Mouse (Mus musculus): ENCODE results near the gene Hdac8.

Gene Hdac8

GRCm38 (mm10) chrX:102504644-102505481 lies at the start of gene Hdac8:
Gene Hdac8 (minus strand): TSS chrX:102505359.
- peak; percentile 7 to 30 for DNase-seq (ENCODE audit: low spot score in 2 of 2)

- no peak for DNase-seq (ENCODE audit: low spot score in 2 of 2)
These were observed 4.0 kb upstream of the Hdac8 start for GRCm38 (mm10) chrX:102509205-102509604.

DNA sequence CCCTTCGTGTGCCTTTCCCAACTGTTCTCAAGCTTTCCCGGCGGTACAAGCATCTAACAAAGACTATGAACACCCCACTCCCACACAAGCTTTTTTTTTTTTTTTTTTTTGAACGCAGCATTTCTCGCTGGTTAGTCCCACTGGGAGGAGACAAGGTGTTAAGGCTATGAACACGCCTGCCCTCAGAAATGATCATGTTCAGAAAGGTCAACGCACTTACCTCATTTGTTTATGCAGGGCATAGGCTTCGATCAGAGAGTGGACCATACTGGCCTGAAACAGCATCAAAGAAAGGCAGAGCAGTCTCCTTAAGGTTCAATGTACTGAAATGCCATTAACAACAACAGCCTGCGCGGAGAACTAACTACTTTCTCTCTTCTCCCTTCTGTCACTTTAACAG lies 980 bp downstream of the Hdac8 start:
- DNase-seq (ENCODE audit: low spot score in 2 of 2): no peak

DNA sequence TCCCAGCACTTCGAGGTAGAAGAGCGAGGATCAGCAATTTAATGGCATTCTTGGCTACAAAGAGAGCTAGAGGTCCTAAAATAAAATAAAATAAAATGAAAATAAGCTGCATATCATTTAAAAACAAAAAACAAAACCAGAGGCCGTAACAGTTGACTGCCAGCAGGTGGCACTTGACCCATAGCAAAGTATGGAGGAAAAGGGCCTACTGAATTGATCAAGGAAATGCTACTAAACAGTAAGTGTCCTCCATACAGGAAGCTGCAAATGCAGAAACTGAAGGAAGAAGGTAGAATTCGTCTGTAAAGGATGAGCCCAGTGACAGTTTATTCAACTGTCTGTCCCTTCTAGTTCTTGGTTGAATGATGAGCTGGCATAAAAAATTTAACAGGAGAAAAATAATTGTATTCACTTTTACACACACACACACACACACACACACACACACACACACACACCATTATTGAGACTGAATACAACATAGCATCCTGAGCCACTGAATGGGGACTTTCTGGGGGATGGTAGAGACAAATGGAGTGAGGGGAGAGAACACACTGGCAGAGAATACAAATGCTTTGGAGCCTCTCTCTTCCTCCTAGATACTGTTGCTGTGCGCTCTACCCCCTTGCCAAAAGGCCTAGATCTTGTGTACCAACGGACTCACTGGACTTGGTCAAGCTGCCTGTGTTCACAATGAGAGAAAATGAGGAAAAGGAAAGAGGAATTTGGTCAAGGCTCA lies 11.0 kb downstream of the Hdac8 start:
- no peak for DNase-seq (ENCODE audit: low spot score in 2 of 2)

GRCm38 (mm10) chrX:102485575-102485974 lies 19.6 kb downstream of the Hdac8 start:
- no peak for DNase-seq (ENCODE audit: low spot score in 2 of 2)

DNA sequence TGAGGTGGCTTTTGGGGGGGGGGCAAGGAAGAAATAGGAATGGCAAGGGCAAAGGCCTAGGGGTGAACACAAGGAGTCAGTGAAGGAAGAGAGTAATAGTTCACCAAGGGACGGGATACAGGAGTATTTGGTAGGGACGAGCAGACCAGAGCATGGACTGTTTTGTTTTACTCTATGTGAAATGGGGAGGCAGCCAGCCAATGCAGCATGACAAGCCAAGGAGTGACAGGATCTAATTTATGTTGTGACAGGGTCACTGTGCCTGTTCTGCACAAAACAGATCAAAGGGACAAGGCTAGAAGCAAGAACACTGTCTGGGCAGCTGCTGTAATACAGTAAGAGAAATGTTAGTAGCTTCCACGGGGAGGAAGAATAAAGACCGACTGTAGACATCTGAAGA lies 25.5 kb downstream of the Hdac8 start:
- DNase-seq (ENCODE audit: low spot score in 2 of 2): no peak

DNA sequence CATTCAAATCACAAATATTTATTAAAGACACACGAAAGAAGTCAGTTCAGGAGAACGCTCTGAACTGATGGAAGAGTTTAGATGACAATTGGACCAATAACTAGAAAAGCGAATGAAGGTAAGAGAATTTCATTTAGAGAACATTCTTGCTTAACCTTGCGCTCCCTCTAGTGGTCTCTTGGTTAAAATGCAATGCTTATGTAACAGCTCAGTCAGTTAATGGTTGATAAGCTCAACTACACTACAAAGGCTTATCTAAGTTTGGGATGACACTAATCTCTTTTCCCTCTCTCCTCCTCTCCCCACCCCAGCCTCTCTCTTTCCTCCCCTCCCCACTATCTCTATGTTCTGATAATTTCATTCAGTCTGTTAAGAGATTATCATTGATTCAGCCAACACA lies 26.2 kb downstream of the Hdac8 start:
- no peak for DNase-seq (ENCODE audit: low spot score in 2 of 2)

DNA sequence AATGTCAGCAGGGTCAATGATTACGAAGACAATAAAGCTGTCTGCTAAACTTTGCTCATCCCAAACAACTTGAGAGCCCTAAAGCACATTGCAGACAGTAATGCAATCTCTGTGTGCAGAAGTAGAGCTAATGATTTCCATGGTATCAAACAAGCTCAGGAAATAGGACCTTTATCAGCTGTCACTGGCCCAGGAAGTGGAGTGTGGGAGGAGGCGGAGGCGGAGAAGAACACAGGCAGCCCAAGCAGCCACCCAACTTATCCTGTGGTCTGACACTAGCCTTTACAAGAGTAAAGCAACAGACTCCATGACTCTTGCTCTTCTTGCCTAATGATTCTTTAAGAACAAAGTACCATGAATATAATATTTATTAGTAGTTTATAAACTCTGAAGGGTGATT lies 26.7 kb downstream of the Hdac8 start:
- no peak for DNase-seq (ENCODE audit: low spot score in 2 of 2)

DNA sequence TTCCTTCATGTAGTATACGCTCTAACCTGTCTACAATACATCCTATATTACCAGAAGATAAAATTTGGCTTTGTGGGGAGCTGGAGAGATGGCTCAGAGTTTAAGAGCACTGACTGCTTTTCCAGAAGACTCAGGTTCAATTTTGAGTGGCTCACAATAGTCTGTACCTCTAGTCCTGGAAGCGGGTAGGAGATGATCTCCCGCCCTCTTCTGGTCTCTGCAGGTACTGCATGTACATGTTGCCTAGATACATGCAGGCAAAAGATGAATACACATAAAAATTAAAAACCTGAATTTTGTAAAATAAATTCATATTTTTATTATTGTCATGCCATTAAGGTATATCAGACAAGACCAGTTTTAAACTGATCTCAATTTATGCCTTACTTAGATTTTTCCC lies 28.4 kb downstream of the Hdac8 start:
- DNase-seq (ENCODE audit: low spot score in 2 of 2): peak; percentile 18 to 44

- DNase-seq (ENCODE audit: low spot score in 2 of 2): no peak
These were observed 29.6 kb downstream of the Hdac8 start for GRCm38 (mm10) chrX:102475555-102475954.

- DNase-seq (ENCODE audit: low spot score in 2 of 2): no peak
These were observed 86.6 kb downstream of the Hdac8 start for GRCm38 (mm10) chrX:102418343-102419127.

GRCm38 (mm10) chrX:102416972-102417371 lies 88.2 kb downstream of the Hdac8 start:
- DNase-seq (ENCODE audit: low spot score in 2 of 2): no peak

DNA sequence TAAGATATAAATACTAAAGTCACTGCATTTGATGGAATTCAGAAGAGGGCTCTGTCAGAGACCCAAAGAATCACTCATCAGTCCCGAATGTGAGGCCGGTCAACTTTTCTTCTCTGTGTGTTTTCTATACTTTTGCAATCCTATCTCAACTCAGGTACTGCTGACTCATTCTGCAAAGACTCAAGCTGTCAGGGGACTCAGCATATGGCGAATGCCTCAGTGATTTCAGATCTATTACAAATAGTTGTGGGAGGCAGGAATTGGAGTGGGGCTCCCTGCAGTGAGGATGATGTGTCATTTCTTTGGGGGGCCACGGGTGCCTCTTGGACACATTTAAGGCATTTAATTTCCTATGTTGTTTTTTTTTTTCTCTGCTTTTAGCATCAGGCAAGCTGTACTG lies 88.8 kb downstream of the Hdac8 start:
- no peak for DNase-seq (ENCODE audit: low spot score in 2 of 2)

DNA sequence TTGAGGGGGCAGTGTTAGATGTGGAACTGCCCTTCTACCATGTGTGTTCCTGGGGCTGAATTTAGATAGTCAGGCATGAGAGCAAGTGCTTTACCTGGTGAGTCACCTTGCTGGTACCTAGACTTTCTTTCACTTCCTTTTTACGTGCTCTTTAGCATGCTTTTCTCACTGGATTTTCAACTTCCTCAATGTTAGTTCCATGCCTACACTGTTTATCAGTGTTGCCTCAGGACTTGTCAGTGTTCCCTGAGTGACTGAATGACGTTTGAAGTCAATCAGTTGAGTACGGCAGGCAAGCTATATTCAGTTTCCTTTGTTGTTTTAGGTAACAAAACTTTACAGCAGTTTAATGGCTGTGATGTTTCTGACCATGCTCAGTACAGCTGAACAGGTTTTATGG lies 120.4 kb downstream of the Hdac8 start:
- no peak for DNase-seq (ENCODE audit: low spot score in 2 of 2)

- no peak for DNase-seq (ENCODE audit: low spot score in 2 of 2)
These were observed 122.0 kb downstream of the Hdac8 start for GRCm38 (mm10) chrX:102383151-102383550.

GRCm38 (mm10) chrX:102366510-102366909 lies 138.6 kb downstream of the Hdac8 start:
- no peak for DNase-seq (ENCODE audit: low spot score in 2 of 2)

GRCm38 (mm10) chrX:102362244-102362643 lies 142.9 kb downstream of the Hdac8 start:
- DNase-seq (ENCODE audit: low spot score in 2 of 2): no peak

GRCm38 (mm10) chrX:102353412-102353811 lies 151.7 kb downstream of the Hdac8 start:
- no peak for DNase-seq (ENCODE audit: low spot score in 2 of 2)

DNA sequence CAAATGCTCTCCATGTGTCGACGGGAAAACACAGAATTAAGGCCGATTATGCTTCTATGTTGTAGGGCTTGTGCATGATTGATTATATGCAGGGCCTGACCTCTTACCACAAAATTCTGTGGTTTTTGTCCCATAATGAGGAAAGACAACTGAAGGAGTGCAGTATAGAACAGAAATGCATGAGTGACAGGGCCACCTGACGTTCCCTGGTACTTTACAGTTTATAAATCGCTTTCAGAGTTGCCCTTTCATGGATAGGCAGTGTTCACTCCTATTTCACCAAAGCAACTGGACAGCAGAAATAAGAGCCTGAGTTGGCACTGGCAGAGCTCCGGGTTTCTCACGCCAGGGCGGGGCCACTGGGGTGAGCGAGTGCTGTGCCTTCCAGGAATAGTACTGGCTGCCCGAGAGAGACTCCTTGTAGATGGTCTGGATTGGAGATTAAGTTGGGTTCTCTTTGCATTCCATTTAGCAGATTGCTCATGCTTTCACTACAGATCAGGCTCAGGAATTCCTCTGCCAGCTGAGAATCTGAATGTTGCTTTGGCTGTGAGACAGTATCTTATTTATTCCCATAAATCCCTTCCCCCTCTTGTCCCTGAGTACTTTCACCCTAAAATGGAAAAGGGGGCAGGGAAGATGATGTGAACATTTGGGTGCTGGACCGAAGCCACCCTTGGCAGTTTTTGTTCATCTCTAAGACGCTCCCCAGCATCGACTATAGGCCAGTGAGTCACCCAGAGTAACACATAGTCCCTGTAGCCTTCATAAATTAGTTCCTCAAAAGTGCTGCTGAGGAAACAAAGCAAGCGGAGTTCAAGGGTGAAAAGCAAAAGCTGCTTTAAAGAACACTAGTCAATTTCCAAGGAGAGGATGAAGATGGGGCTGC lies 155.1 kb downstream of the Hdac8 start:
- DNase-seq (ENCODE audit: low spot score in 2 of 2): no peak

GRCm38 (mm10) chrX:102348886-102349486 lies 156.2 kb downstream of the Hdac8 start:
- no peak for DNase-seq (ENCODE audit: low spot score in 2 of 2)

DNA sequence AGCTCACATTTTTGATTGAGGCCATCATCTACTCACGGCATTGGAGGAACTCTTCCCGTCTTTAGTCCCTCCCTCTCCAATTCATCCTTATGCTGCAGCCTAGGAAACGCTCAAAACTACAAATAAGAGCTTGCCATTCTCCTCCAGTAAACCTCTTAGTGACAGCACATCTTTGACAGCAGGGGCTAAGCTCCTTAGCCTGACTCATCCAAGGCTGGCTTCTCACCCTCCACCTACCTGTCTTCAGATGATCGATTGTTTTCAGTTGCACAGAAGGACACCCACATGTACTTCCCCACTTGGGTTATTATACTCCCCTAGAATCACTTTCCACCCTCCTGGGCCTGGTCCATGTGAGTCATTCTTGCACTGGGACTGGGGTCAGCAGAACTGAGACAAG lies 163.5 kb downstream of the Hdac8 start:
- no peak for DNase-seq (ENCODE audit: low spot score in 2 of 2)
